Mouse (Mus musculus) myocyte (in vitro differentiated cells): ENCODE data around the gene Pprc1. TPM values are rescaled to one million over a fixed set of nuclear protein-coding genes. Genes with fewer than 3 reads are reported as not detected.

Experiments
- H3K27me3 ChIP-seq: one replicate; pipeline ENCODE4 v1.6.1; 2011; ENCODE audit not compliant: control insufficient read depth, insufficient read depth, insufficient read length
- H3K36me3 ChIP-seq: one replicate; pipeline ENCODE4 v1.6.1; 2011; ENCODE audit not compliant: control insufficient read depth, insufficient read depth
- H3K4me2 ChIP-seq: one replicate; pipeline ENCODE4 v1.6.1; 2011; ENCODE audit warnings: low read depth, control low read depth
- H3K4me3 ChIP-seq: one replicate; pipeline ENCODE4 v1.5.1; 2011; ENCODE audit warnings: mild to moderate bottlenecking, control low read depth, moderate library complexity
- H3K79me2 ChIP-seq: one replicate; pipeline ENCODE4 v1.6.1; 2011; ENCODE audit not compliant: control insufficient read depth, insufficient read depth
- H3ac ChIP-seq: one replicate; pipeline ENCODE4 v1.6.1; 2011; ENCODE audit not compliant: control insufficient read depth, insufficient read length
- CEBPB ChIP-seq: IDR thresholded peaks from 2 replicates; pipeline ENCODE4 v1.6.1; 2011; ENCODE audit warnings: mild to moderate bottlenecking, moderate library complexity; ENCODE audit not compliant: poor library complexity, insufficient read depth, severe bottlenecking
- E2F4 ChIP-seq: IDR thresholded peaks from one replicate; pipeline ENCODE4 v1.6.1; 2011; ENCODE audit warnings: mild to moderate bottlenecking, control low read depth, moderate library complexity; ENCODE audit not compliant: insufficient read depth
- MAX ChIP-seq: IDR thresholded peaks from one replicate; pipeline ENCODE4 v1.6.1; 2011; ENCODE audit warnings: low read depth, mild to moderate bottlenecking, control low read depth
- MYOD1 ChIP-seq, 3 experiments: IDR thresholded peaks; one replicate each; pipeline ENCODE4 v1.6.1; 2011; ENCODE audit warnings: control low read depth in 2 of 3, low read depth in 2 of 3, mild to moderate bottlenecking in 2 of 3, moderate library complexity in 1 of 3; ENCODE audit not compliant: insufficient read length in 2 of 3, control insufficient read depth in 1 of 3
- MYOG ChIP-seq, 3 experiments: IDR thresholded peaks; one replicate each; pipeline ENCODE4 v1.6.1; 2011; ENCODE audit warnings: control low read depth in 2 of 3, low read depth in 2 of 3, mild to moderate bottlenecking in 2 of 3; ENCODE audit not compliant: insufficient read length in 2 of 3, control insufficient read depth in 1 of 3, insufficient read depth in 1 of 3
- POLR2A ChIP-seq: IDR thresholded peaks from one replicate; pipeline ENCODE4 v1.6.1; 2011; ENCODE audit warnings: low read depth, mild to moderate bottlenecking, control low read depth, moderate library complexity; ENCODE audit not compliant: insufficient read length
- POLR2AphosphoS2 ChIP-seq: IDR thresholded peaks from one replicate; pipeline ENCODE4 v1.6.1; 2011; ENCODE audit warnings: low read depth, control low read depth; ENCODE audit not compliant: insufficient read length
- REST ChIP-seq: IDR thresholded peaks from one replicate; pipeline ENCODE4 v1.6.1; 2011; ENCODE audit warnings: mild to moderate bottlenecking, control low read depth, moderate library complexity; ENCODE audit not compliant: insufficient read depth, insufficient read length
- SRF ChIP-seq: IDR thresholded peaks from one replicate; pipeline ENCODE4 v1.6.1; 2011; ENCODE audit warnings: low read depth; ENCODE audit not compliant: control insufficient read depth, insufficient read length
- TCF12 ChIP-seq: IDR thresholded peaks from one replicate; pipeline ENCODE4 v1.6.1; 2011; ENCODE audit warnings: mild to moderate bottlenecking, control low read depth; ENCODE audit not compliant: poor library complexity, insufficient read depth, severe bottlenecking
- TCF3 ChIP-seq: IDR thresholded peaks from one replicate; pipeline ENCODE4 v1.6.1; 2011; ENCODE audit warnings: low read depth, control low read depth; ENCODE audit not compliant: insufficient read length
- USF1 ChIP-seq: IDR thresholded peaks from one replicate; pipeline ENCODE4 v1.6.1; 2011; ENCODE audit warnings: low read depth, mild to moderate bottlenecking, control low read depth, moderate library complexity
- polyA plus RNA-seq: library from polyadenylated mRNA; unstranded; fragments of >200 nt; fragmentation: generic; extraction: Trizol; gene quantifications from one replicate; pipeline ENCODE4 v1.2.1, GENCODE M21; 2012; ENCODE audit warnings: missing spikeins

The Pprc1 gene
- polyA plus RNA-seq, 1 experiment: 19.7 TPM

DNA sequence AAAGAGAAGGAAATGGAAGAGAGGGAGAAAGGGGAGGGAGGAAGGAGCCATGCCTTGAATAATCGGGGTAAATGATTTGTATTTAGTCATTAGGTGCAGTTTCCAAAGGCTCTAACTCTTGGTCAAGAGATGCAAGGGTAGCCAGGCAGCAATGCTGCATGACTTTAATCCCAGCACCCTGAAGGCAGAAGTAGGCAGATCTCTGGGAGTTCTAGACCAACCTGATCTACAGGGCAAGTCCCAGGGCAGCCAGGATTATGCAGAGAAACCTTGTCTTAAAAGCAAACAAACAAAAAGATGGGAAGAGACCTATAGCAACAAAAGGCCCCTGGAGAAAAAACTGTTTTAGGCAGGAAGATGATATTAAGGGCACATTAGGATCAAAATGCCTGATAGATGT is 45.3 kb upstream of the Pprc1 start:
- H3K27me3 ChIP-seq: no peaks in the 10 kb centered on the region
- no peaks in the 10 kb centered on the region for H3K36me3 ChIP-seq
- H3K4me2 ChIP-seq: no peak overlapping the region
- peaks cover 12% of the 10 kb centered on the region for H3K79me2 ChIP-seq
- H3K4me3 ChIP-seq: peak overlapping the region; percentile 48
- no peak overlapping the region for H3ac ChIP-seq
- TF ChIP-seq MAX (no peak), MYOD1 (IDR thresholded peaks at IDR 0.05; ENCODE audit: control insufficient read depth in 1 of 3, insufficient read length in 2 of 3, low read depth in 2 of 3) (no peak), CEBPB (no peak), USF1 (no peak), POLR2AphosphoS2 (no peak), SRF (no peak), TCF3 (no peak), REST (no peak), MYOG (IDR thresholded peaks at IDR 0.05; ENCODE audit: control insufficient read depth in 1 of 3, insufficient read depth in 1 of 3, insufficient read length in 2 of 3, low read depth in 2 of 3) (no peak), E2F4 (no peak), POLR2A (no peak), TCF12 (no peak)

DNA sequence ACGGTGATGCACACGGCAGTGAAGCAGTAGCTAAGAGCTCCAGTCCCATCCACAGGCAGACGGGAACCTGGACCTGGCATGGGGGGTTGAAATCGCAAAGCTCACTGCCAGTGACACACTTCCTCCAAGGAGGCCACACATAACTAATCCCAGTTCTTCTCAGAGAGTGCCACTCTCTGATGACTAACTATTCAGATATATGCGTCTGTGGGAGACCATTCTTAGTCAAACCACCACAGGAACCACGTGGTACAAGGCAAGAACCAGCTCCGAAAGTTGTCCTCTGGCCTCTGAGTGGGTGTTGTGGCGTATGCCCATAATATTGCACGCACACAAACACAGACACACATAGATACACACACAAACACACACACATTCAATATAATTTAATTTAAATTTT is 42.4 kb upstream of the Pprc1 start:
- Histone ChIP-seq H3K4me3 (peak overlapping the region; percentile 62), H3K4me2 (peak overlapping the region; percentile 97), H3K36me3 (no peaks in the 10 kb centered on the region), H3ac (no peak overlapping the region), H3K27me3 (no peaks in the 10 kb centered on the region), H3K79me2 (peaks cover 22% of the 10 kb centered on the region)
- TF ChIP-seq SRF (no peak), USF1 (peak; percentile 94), TCF12 (no peak), REST (no peak), CEBPB (no peak), MYOD1 (IDR thresholded peaks at IDR 0.05; ENCODE audit: control insufficient read depth in 1 of 3, insufficient read length in 2 of 3, low read depth in 2 of 3) (no peak), MAX (no peak), POLR2AphosphoS2 (no peak), TCF3 (no peak), E2F4 (no peak), MYOG (IDR thresholded peaks at IDR 0.05; ENCODE audit: control insufficient read depth in 1 of 3, insufficient read depth in 1 of 3, insufficient read length in 2 of 3, low read depth in 2 of 3) (no peak), POLR2A (peak; percentile 26)

DNA sequence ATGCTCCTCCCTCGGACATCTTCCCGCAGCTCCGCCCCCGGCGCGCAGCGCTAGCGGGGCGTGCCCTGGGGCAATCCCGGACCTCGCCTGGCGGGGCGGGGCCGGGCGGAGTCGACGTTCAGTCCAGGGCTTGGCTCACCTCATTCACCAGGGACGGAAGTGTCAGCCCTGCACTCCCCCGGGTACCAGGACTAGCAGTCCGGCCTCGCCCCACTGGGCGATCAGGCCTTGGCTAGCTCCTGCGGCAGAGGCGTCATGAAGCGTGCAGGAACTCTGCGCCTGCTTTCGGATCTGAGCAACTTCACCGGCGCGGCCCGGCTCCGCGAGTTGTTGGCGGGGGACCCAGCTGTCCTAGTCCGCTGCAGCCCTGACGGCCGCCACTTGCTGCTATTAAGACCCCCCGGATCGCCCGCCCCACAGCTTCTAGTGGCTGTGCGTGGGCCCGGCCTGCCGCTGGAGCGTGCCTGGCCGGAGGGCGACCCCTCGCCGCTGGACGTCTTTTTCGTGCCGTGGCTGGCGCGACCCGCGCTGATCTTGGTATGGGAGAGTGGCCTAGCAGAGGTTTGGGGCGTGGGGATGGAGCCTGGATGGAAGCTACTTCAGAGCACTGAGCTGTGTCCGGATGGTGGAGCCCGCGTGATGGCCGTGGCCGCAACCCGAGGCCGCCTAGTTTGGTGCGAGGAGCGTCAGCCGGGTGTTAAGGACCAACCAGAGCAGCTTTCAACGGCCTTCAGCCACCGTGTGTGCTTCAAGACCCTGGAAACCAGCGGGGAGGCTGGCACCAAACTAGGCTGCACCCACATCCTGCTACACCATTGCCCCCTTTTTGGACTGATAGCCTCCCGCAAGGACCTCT is 41.1 kb upstream of the Pprc1 start, which contains the start of gene Hps6:
Gene Hps6 (plus strand): TSS at position 138 of the 856 bp plus-strand sequence.
- no peak for TF ChIP-seq MAX
- peak in 1 of 3 experiments; percentile 21 for TF ChIP-seq MYOG (IDR thresholded peaks at IDR 0.05; ENCODE audit: control insufficient read depth in 1 of 3, insufficient read depth in 1 of 3, insufficient read length in 2 of 3, low read depth in 2 of 3)
- TF ChIP-seq TCF3: no peak
- peak; percentile 93 for TF ChIP-seq POLR2A
- TF ChIP-seq E2F4: no peak
- peak in 1 of 3 experiments; percentile 23 for TF ChIP-seq MYOD1 (IDR thresholded peaks at IDR 0.05; ENCODE audit: control insufficient read depth in 1 of 3, insufficient read length in 2 of 3, low read depth in 2 of 3)
- peak; percentile 96 for TF ChIP-seq POLR2AphosphoS2
- TF ChIP-seq SRF: no peak
- no peak for TF ChIP-seq TCF12
- H3K36me3 ChIP-seq: no peaks in the 10 kb centered on the region

DNA sequence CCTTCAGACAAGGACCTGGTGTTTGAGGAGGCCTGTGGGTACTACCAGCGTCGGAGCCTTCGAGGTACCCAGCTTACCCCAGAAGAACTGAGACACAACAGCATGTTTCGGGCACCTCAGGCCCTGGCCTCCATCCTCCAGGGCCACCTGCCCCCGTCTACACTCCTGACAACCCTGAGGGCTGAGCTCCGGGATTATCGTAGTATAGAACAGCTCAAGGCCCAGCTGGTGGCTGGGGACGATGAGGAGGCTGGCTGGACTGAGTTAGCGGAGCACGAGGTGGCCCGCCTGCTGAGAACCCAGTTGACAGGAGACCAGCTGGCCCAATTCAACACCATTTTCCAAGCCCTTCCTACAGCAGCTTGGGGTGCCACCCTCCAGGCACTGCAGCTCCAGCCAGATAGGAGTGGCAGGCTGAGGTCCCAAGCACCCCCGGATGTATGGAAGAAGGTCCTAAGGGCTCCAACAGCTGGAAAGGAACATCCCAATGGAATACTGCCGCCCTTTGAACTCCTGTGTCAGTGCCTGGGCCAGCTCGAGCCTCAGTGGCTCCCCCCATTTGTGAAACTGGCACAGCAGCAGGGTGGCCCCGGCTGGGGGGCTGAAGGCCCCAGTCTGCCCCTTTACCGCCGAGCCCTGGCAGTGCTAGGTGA is 39.7 kb upstream of the Pprc1 start:
- TF ChIP-seq E2F4 (no peak), POLR2A (no peak), CEBPB (no peak), SRF (no peak), POLR2AphosphoS2 (no peak), MYOD1 (IDR thresholded peaks at IDR 0.05; ENCODE audit: control insufficient read depth in 1 of 3, insufficient read length in 2 of 3, low read depth in 2 of 3) (no peak), REST (no peak)
- no peaks in the 10 kb centered on the region for H3K27me3 ChIP-seq
- no peak overlapping the region for H3ac ChIP-seq
- H3K4me3 ChIP-seq: peak overlapping the region; percentile 62
- peak overlapping the region; percentile 97 for H3K4me2 ChIP-seq
- H3K79me2 ChIP-seq: peaks cover 17% of the 10 kb centered on the region
- H3K36me3 ChIP-seq: no peaks in the 10 kb centered on the region

More for the DNA sequence above, 41.1 kb upstream of the Pprc1 start, which contains the start of gene Hps6:
- Histone ChIP-seq H3K4me2 (peak within 1 kb of the TSS; percentile 97), H3K79me2 (peaks cover 17% of the 10 kb centered on the region), H3K4me3 (peak within 1 kb of the TSS; percentile 62), H3K27me3 (no peaks in the 10 kb centered on the region), H3ac (peak within 1 kb of the TSS; percentile 38)
